ENCODE assay signal across 8 mouse cellular contexts in genomic region chr8:122500856-122501255, GRCm38 (mm10). TPM values are rescaled to one million over a fixed set of nuclear protein-coding genes. Genes with fewer than 3 reads are reported as not detected.
DNase-seq lines count a peak whose midpoint lies in the region; ATAC-seq lines count a peak whose summit lies in the region.

No protein-coding gene starts in this region.

- DNase-seq in WW6 (ENCODE audit: low read depth, low spot score) = peak; percentile 49
- peak; percentile 74 for DNase-seq in cerebellum, adult 9-11 months
- peak; percentile 72 to 73 for DNase-seq in frontal cortex, postnatal 36 days (ENCODE audit: low spot score in 2 of 2)
- peak; percentile 66 to 82 for DNase-seq in left cerebral cortex, postnatal 14 days (ENCODE audit: low spot score in 2 of 2)
- DNase-seq in right cerebral cortex, postnatal 4 days = peak; percentile 74
- peak; percentile 64 to 79 for DNase-seq in urinary bladder, postnatal 36 days (ENCODE audit: low spot score in 2 of 2)

- intact Hi-C loops in left cerebral cortex, postnatal 14 days (cut with DNase I) = loop anchor here (1.0 to 5.0 kb wide), 3 partner anchors 50 to 331 kb away; partner anchors contain the start of genes Galns, Piezo1 and Trappc2l

- ATAC-seq in inflammation-experienced regulatory T-cells, adult 6 months = peak; percentile 82
- ATAC-seq in megakaryocyte-erythroid progenitor cell, adult 5-6 weeks (replicated peaks; ENCODE audit: low FRiP score, low TSS enrichment, poor library complexity, severe bottlenecking) = peak; percentile 64

RNA-seq across cellular contexts. Expression of gene Ctu2, which starts 24.9 kb away (rescaled TPM):
- polyA plus RNA-seq in inflammation-experienced regulatory T-cells, adult 6 months (2017; shearing (Covaris generic)) = 10 to 100 TPM in 1 of 3 experiments, 1 to 10 TPM in 2; 8.1 to 12.5 (median 9.3) TPM
- 10 to 100 TPM; 23.9 to 30.9 TPM for total RNA-seq in left cerebral cortex, postnatal 14 days (2021)
- total RNA-seq in megakaryocyte-erythroid progenitor cell, adult 5-6 weeks (2014; fragmentation: Nextera tagmentation) = 16.4 and 31.6 TPM in 2 replicates
- 14.8 and 15.7 TPM in 2 replicates for total RNA-seq in megakaryocyte-erythroid progenitor cell, adult 5-6 weeks (2017)

RNA-seq across cellular contexts. Expression of gene Rnf166, which starts 25.0 kb away (rescaled TPM):
- polyA plus RNA-seq in inflammation-experienced regulatory T-cells, adult 6 months (2017; shearing (Covaris generic)) = 10 to 100 TPM; 30.5 to 56.1 (median 31.2) TPM
- 10 to 100 TPM; 22.4 to 23.2 TPM for total RNA-seq in left cerebral cortex, postnatal 14 days (2021)
- 33.2 and 37.2 TPM in 2 replicates for total RNA-seq in megakaryocyte-erythroid progenitor cell, adult 5-6 weeks (2014; fragmentation: Nextera tagmentation)
- total RNA-seq in megakaryocyte-erythroid progenitor cell, adult 5-6 weeks (2017) = 23.7 and 40.2 TPM in 2 replicates

RNA-seq across cellular contexts. Expression of gene Snai3, which starts 40.3 kb away (rescaled TPM):
- polyA plus RNA-seq in inflammation-experienced regulatory T-cells, adult 6 months (2017; shearing (Covaris generic)) = 10 to 100 TPM in 1 of 3 experiments, 1 to 10 TPM in 2; 2.6 to 13.9 (median 3.9) TPM
- total RNA-seq in left cerebral cortex, postnatal 14 days (2021) = not detected
- 2.2 TPM in 1 of 2 replicates, not detected in the other for total RNA-seq in megakaryocyte-erythroid progenitor cell, adult 5-6 weeks (2014; fragmentation: Nextera tagmentation)
- total RNA-seq in megakaryocyte-erythroid progenitor cell, adult 5-6 weeks (2017) = not detected in 2 replicates

RNA-seq across cellular contexts. Expression of gene Piezo1, which starts 50.3 kb away (rescaled TPM):
- polyA plus RNA-seq in inflammation-experienced regulatory T-cells, adult 6 months (2017; shearing (Covaris generic)) = 10 to 100 TPM; 12.9 to 16.2 (median 14.5) TPM
- 10 to 100 TPM; 10.1 to 12.2 TPM for total RNA-seq in left cerebral cortex, postnatal 14 days (2021)
- total RNA-seq in megakaryocyte-erythroid progenitor cell, adult 5-6 weeks (2014; fragmentation: Nextera tagmentation) = 84.0 and 93.5 TPM in 2 replicates
- 31.1 and 31.5 TPM in 2 replicates for total RNA-seq in megakaryocyte-erythroid progenitor cell, adult 5-6 weeks (2017)

RNA-seq across cellular contexts. Expression of gene Mvd, which starts 57.6 kb away (rescaled TPM):
- 10 to 100 TPM in 2 of 3 experiments, 1 to 10 TPM in 1; 6.6 to 15.3 (median 12.7) TPM for polyA plus RNA-seq in inflammation-experienced regulatory T-cells, adult 6 months (2017; shearing (Covaris generic))
- 10 to 100 TPM; 32.7 to 34.4 TPM for total RNA-seq in left cerebral cortex, postnatal 14 days (2021)
- total RNA-seq in megakaryocyte-erythroid progenitor cell, adult 5-6 weeks (2014; fragmentation: Nextera tagmentation) = 2.4 and 2.9 TPM in 2 replicates
- total RNA-seq in megakaryocyte-erythroid progenitor cell, adult 5-6 weeks (2017) = 0.14 and 1.8 TPM in 2 replicates

Comparison
In these comparisons a context has a peak if more than half of its experiments do, and no peak if none do; other contexts are left out.
1. Peak in every context shown above with its lines: DNase-seq and ATAC-seq.